Mouse (Mus musculus): ENCODE measurements at regions not wholly inside any gene's neighbourhood (a gene's known extent, or its start where the extent isn't known, plus 50 kb on each side); places are given as distances from the start of the nearest gene placed in this dataset.

- no peak overlapping the region for H3K9ac ChIP-seq (replicated peaks; ENCODE audit: low read depth, low read length)
- no peak overlapping the region for H3K4me2 ChIP-seq (ENCODE audit: low read length)
- no peak overlapping the region for H3K4me3 ChIP-seq (replicated peaks; ENCODE audit: low read length)
- H3K9me3 ChIP-seq (ENCODE audit: control insufficient read depth, low read length), result no peaks in the 10 kb centered on the region
- peaks cover 5% of the 10 kb centered on the region; the same call in 1 of the 2 replicates for H3K4me1 ChIP-seq (replicated peaks; ENCODE audit: control insufficient read depth, insufficient read depth, low read length)
- no peak overlapping the region for H3K27ac ChIP-seq (ENCODE audit: low read length)
- H3K27me3 ChIP-seq (replicated peaks; ENCODE audit: control insufficient read depth, insufficient read depth, low read length), result no peaks in the 10 kb centered on the region
- no peak for ATAC-seq
- WGBS, result 83% methylated on average over 12 of the region's 12 CpGs
- no peaks in the 10 kb centered on the region for H3K36me3 ChIP-seq (ENCODE audit: control insufficient read depth, insufficient read depth)
These were observed 386.1 kb upstream of the Pmfbp1 start for GRCm38 (mm10) chr8:109107762-109108161.

- H3K4me3 ChIP-seq (replicated peaks; ENCODE audit: low read length), result no peak overlapping the region
- H3K9ac ChIP-seq (replicated peaks; ENCODE audit: low read depth, low read length), result no peak overlapping the region
- WGBS, result 86% methylated on average over 4 of the region's 4 CpGs
- no peak overlapping the region for H3K4me2 ChIP-seq (ENCODE audit: low read length)
- H3K36me3 ChIP-seq (ENCODE audit: control insufficient read depth, insufficient read depth), result no peaks in the 10 kb centered on the region
- H3K4me1 ChIP-seq (replicated peaks; ENCODE audit: control insufficient read depth, insufficient read depth, low read length), result peaks cover 5% of the 10 kb centered on the region; the same call in 1 of the 2 replicates
- no peaks in the 10 kb centered on the region for H3K9me3 ChIP-seq (ENCODE audit: control insufficient read depth, low read length)
- H3K27me3 ChIP-seq (replicated peaks; ENCODE audit: control insufficient read depth, insufficient read depth, low read length), result no peaks in the 10 kb centered on the region
- H3K27ac ChIP-seq (ENCODE audit: low read length), result no peak overlapping the region
- ATAC-seq, result no peak
These were observed 384.4 kb upstream of the Pmfbp1 start for GRCm38 (mm10) chr8:109109390-109109789.

GRCm38 (mm10) chr8:109121776-109122175 is 372.1 kb upstream of the Pmfbp1 start:
- Histone ChIP-seq H3K4me1 (replicated peaks; ENCODE audit: control insufficient read depth, insufficient read depth, low read length) (no peaks in the 10 kb centered on the region), H3K27me3 (replicated peaks; ENCODE audit: control insufficient read depth, insufficient read depth, low read length) (no peaks in the 10 kb centered on the region), H3K9me3 (ENCODE audit: control insufficient read depth, low read length) (no peaks in the 10 kb centered on the region), H3K4me2 (ENCODE audit: low read length) (no peak overlapping the region), H3K27ac (ENCODE audit: low read length) (no peak overlapping the region), H3K36me3 (ENCODE audit: control insufficient read depth, insufficient read depth) (no peaks in the 10 kb centered on the region), H3K9ac (replicated peaks; ENCODE audit: low read depth, low read length) (no peak overlapping the region), H3K4me3 (replicated peaks; ENCODE audit: low read length) (no peak overlapping the region)
- ATAC-seq, result no peak
- 5% methylated on average over 6 of the region's 6 CpGs for WGBS

GRCm38 (mm10) chr8:109142495-109143158 is 351.2 kb upstream of the Pmfbp1 start:
- H3K36me3 ChIP-seq (ENCODE audit: control insufficient read depth, insufficient read depth), result no peaks in the 10 kb centered on the region
- H3K27me3 ChIP-seq (replicated peaks; ENCODE audit: control insufficient read depth, insufficient read depth, low read length), result no peaks in the 10 kb centered on the region
- H3K9ac ChIP-seq (replicated peaks; ENCODE audit: low read depth, low read length), result no peak overlapping the region
- H3K4me1 ChIP-seq (replicated peaks; ENCODE audit: control insufficient read depth, insufficient read depth, low read length), result no peaks in the 10 kb centered on the region
- no peak overlapping the region for H3K27ac ChIP-seq (ENCODE audit: low read length)
- 91% methylated on average over 8 of the region's 8 CpGs for WGBS
- no peak for ATAC-seq
- H3K4me2 ChIP-seq (ENCODE audit: low read length), result no peak overlapping the region
- no peaks in the 10 kb centered on the region for H3K9me3 ChIP-seq (ENCODE audit: control insufficient read depth, low read length)
- H3K4me3 ChIP-seq (replicated peaks; ENCODE audit: low read length), result no peak overlapping the region

- H3K27me3 ChIP-seq (replicated peaks; ENCODE audit: control insufficient read depth, insufficient read depth, low read length), result no peaks in the 10 kb centered on the region
- peaks cover 6% of the 10 kb centered on the region; the same call in 1 of the 2 replicates for H3K9me3 ChIP-seq (ENCODE audit: control insufficient read depth, low read length)
- no peak overlapping the region for H3K9ac ChIP-seq (replicated peaks; ENCODE audit: low read depth, low read length)
- 88% methylated on average over 4 of the region's 4 CpGs for WGBS
- no peak overlapping the region for H3K4me2 ChIP-seq (ENCODE audit: low read length)
- H3K4me1 ChIP-seq (replicated peaks; ENCODE audit: control insufficient read depth, insufficient read depth, low read length), result no peaks in the 10 kb centered on the region
- H3K4me3 ChIP-seq (replicated peaks; ENCODE audit: low read length), result no peak overlapping the region
- no peak for ATAC-seq
- no peaks in the 10 kb centered on the region for H3K36me3 ChIP-seq (ENCODE audit: control insufficient read depth, insufficient read depth)
- H3K27ac ChIP-seq (ENCODE audit: low read length), result no peak overlapping the region
These were observed 342.1 kb upstream of the Pmfbp1 start for GRCm38 (mm10) chr8:109151711-109152110.

- H3K9ac ChIP-seq (replicated peaks; ENCODE audit: low read depth, low read length), result no peak overlapping the region
These were observed 338.3 kb upstream of the Pmfbp1 start for GRCm38 (mm10) chr8:109155489-109155888.

GRCm38 (mm10) chr8:109156016-109156415 is 337.8 kb upstream of the Pmfbp1 start:
- 89% methylated on average over 8 of the region's 8 CpGs for WGBS
- Histone ChIP-seq H3K4me2 (ENCODE audit: low read length) (no peak overlapping the region), H3K36me3 (ENCODE audit: control insufficient read depth, insufficient read depth) (no peaks in the 10 kb centered on the region), H3K9ac (replicated peaks; ENCODE audit: low read depth, low read length) (no peak overlapping the region), H3K27me3 (replicated peaks; ENCODE audit: control insufficient read depth, insufficient read depth, low read length) (no peaks in the 10 kb centered on the region), H3K27ac (ENCODE audit: low read length) (no peak overlapping the region), H3K4me3 (replicated peaks; ENCODE audit: low read length) (no peak overlapping the region), H3K4me1 (replicated peaks; ENCODE audit: control insufficient read depth, insufficient read depth, low read length) (no peaks in the 10 kb centered on the region), H3K9me3 (ENCODE audit: control insufficient read depth, low read length) (peaks cover 3% of the 10 kb centered on the region; the same call in 1 of the 2 replicates)
- ATAC-seq, result no peak

More at GRCm38 (mm10) chr8:109155489-109155888, 338.3 kb upstream of the Pmfbp1 start:
- Histone ChIP-seq H3K4me1 (replicated peaks; ENCODE audit: control insufficient read depth, insufficient read depth, low read length) (no peaks in the 10 kb centered on the region), H3K4me2 (ENCODE audit: low read length) (no peak overlapping the region), H3K27me3 (replicated peaks; ENCODE audit: control insufficient read depth, insufficient read depth, low read length) (no peaks in the 10 kb centered on the region), H3K9me3 (ENCODE audit: control insufficient read depth, low read length) (peaks cover 6% of the 10 kb centered on the region; the same call in 1 of the 2 replicates), H3K27ac (ENCODE audit: low read length) (no peak overlapping the region), H3K4me3 (replicated peaks; ENCODE audit: low read length) (no peak overlapping the region), H3K36me3 (ENCODE audit: control insufficient read depth, insufficient read depth) (no peaks in the 10 kb centered on the region)
- 80% methylated on average over 11 of the region's 11 CpGs for WGBS
- no peak for ATAC-seq

- Histone ChIP-seq H3K9me3 (ENCODE audit: control insufficient read depth, low read length) (peaks cover 3% of the 10 kb centered on the region; the same call in 1 of the 2 replicates), H3K27ac (ENCODE audit: low read length) (no peak overlapping the region), H3K36me3 (ENCODE audit: control insufficient read depth, insufficient read depth) (no peaks in the 10 kb centered on the region), H3K9ac (replicated peaks; ENCODE audit: low read depth, low read length) (no peak overlapping the region), H3K4me3 (replicated peaks; ENCODE audit: low read length) (no peak overlapping the region), H3K4me2 (ENCODE audit: low read length) (no peak overlapping the region), H3K4me1 (replicated peaks; ENCODE audit: control insufficient read depth, insufficient read depth, low read length) (no peaks in the 10 kb centered on the region; the same call in 1 of the 2 replicates), H3K27me3 (replicated peaks; ENCODE audit: control insufficient read depth, insufficient read depth, low read length) (no peaks in the 10 kb centered on the region)
- WGBS, result 63% methylated on average over 4 of the region's 4 CpGs
- no peak for ATAC-seq
These were observed 321.1 kb upstream of the Pmfbp1 start for GRCm38 (mm10) chr8:109172701-109173100.

- Histone ChIP-seq H3K4me3 (replicated peaks; ENCODE audit: low read length) (peak overlapping the region; percentile 3; the same call in 1 of the 2 replicates), H3K27ac (ENCODE audit: low read length) (peak overlapping the region; percentile 8; the same call in 1 of the 2 replicates), H3K36me3 (ENCODE audit: control insufficient read depth, insufficient read depth) (no peaks in the 10 kb centered on the region), H3K27me3 (replicated peaks; ENCODE audit: control insufficient read depth, insufficient read depth, low read length) (no peaks in the 10 kb centered on the region), H3K4me2 (ENCODE audit: low read length) (peak overlapping the region; percentile 45), H3K9me3 (ENCODE audit: control insufficient read depth, low read length) (no peaks in the 10 kb centered on the region), H3K4me1 (replicated peaks; ENCODE audit: control insufficient read depth, insufficient read depth, low read length) (peaks cover 22% of the 10 kb centered on the region), H3K9ac (replicated peaks; ENCODE audit: low read depth, low read length) (peak overlapping the region; percentile 43)
- ATAC-seq, result peak; percentile 86
- whole genome bisulfite sequencing, result 23% methylated on average over 10 of the region's 10 CpGs
These were observed 308.1 kb upstream of the Pmfbp1 start for GRCm38 (mm10) chr8:109185558-109186198.

All from forebrain, embryonic 16.5 days (tissue).